Mouse (Mus musculus) CD4-positive, CD25-positive, alpha-beta regulatory T cell, adult 4 months (primary cell): ENCODE data around the gene Mterf1a. TPM values are rescaled to one million over a fixed set of nuclear protein-coding genes. Genes with fewer than 3 reads are reported as not detected.
"Not testable (repeated sequence)": the region's sequence is repeated elsewhere in the genome, so short reads cannot be mapped to it uniquely, and the experiment has no call there.

Experiments used
- ATAC-seq: one replicate; pipeline ENCODE4 v1.8.0; 2017
- polyA plus RNA-seq, 2 experiments: library from polyadenylated mRNA; unstranded; fragments of 100-300 nt; shearing (Covaris generic); gene quantifications; one replicate each; pipeline ENCODE4 v1.2.1; 2017

The Mterf1a gene
- polyA plus RNA-seq: 10 to 100 TPM; 35.8 to 44.4 TPM

DNA sequence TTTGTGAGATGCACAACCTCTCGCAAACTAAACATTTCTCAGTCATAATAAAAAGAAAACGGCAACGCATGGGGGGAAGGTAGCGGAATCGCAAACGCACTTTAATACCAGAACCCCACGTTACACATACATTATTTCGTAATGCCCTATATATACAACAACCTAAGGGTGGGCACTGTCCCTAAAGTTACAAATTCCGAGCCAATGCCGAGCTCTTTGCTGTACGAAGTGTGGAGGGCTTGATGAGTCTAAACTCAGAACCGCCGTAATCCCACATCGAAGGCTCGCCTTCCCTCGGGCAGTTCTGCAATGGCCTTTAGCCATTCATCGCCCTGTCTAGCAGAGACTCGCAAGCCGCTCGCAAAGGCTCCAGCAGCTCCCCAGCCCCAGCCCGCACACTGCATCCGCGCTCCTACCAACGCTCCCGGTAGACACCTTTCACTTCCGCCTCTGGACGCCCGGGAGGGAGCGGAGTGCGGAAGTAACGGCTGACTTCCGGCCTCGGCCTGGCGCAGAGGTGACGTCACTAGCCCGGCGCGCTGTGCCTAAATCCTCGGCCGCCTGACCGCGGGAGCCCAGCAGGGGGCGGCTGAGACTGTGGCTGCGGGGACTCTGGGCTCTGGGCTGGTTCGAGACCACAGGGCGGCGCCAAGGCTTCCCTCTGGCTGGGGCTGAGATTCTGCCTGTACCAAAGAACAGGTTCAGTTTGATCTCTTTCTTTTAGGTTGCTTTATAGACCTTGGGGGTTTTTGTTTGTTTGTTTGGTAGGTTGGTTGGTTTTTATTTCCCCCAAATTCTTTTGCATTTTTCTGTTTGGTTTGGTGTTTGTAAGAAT lies at the start of gene Mterf1a:
TSS of gene Mterf1a (minus strand) at position 475 of the 835 bp plus-strand sequence.
- peak; percentile 99 for ATAC-seq

- ATAC-seq: not testable (repeated sequence)
Measured at GRCm38 (mm10) chr5:3943169-3943568, 49.4 kb upstream of the Mterf1a start.

DNA sequence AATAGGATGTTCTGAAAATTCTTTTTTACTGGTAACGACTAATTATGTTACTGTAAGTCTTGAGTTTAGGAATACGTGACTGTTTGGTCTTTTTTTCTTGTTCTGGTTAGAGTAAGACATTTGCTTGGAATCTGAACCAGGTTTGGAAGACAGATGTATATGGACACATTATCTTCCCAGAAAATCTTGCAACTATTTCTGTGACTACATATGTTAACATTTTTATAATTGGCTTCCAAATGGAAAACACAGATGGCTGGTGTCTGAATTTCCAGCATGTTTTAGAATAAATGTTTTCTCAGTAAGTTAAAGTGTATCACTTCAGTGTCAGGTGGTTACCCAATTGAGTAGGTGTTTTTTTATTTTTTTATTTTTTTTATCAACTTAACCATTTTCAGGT lies 47.5 kb upstream of the Mterf1a start:
- ATAC-seq: no peak

- ATAC-seq: no peak
Measured at GRCm38 (mm10) chr5:3939335-3939734, 45.6 kb upstream of the Mterf1a start.

DNA sequence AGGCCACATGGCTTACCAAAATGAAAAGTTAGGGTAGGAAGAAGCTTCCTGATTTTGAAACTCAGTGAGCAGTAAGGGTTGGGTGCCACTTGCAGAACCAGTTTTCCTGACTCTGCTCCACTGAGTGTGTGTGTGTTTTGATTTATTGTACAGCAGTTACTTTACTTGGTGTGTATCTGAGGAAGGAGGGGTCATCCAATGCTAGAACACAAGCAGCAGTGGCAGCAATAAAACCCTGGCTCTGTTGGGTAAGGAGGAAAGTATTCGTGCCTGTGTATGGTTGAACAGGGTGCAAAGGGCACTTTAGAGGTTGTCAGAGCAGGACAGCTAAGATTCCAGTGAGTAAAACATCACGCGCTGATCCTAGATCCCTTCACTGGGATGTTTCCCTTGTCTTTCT lies 45.2 kb upstream of the Mterf1a start:
- no peak for ATAC-seq

DNA sequence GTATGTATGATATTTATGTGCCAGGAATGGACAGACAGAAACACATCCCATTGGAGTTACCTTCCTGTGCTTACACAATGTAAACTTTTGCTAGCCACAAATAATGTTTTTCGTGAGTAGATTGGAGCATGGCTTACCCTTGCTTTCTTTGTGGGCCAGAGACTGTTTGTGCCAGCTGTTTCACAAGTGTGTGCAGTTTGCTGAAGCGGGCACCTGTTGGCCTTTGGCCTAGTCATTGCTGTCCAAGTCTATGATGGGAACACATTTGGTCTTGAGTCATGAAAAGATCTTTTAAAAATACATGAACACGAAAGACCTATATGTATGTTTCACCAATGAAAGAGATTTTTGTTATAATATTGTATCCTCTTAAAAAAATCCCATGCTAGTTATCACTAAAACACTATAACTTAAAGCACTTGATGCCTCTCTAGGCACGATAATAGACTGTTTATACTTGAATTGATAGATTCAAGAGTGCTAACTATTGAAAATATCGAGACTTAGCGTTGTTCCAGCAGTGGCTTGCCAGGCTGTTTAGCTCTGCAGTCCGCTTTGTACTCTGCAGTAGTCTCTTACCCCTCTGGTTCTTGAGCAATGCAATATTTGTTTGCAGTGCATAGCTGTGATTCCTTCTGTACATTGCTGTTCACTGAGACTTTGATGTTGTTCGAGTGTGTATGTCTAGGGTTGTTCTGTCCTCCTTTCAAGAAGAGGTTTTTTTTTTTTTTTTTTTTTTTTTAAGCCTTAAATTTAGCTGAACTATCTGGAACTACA lies 42.2 kb upstream of the Mterf1a start:
- ATAC-seq: no peak

DNA sequence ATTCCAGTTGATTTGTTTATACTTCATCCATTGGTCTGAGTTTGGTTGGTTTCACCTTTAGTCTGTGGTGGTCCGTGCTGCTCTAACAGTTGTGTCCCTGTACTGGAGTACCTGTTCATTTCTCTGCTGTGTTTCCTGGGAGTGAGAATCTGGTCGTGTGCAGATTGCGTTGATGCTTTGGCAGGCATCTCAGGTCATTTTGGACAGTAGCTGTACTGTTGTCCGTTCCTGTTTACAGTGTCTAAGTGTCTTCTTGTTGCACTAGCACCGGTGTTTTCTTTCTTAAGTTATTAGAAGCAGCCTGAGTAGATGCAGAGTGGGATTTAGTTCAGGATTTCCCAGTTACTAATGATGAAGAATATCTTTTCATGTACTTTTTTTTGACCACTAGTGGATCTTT lies 41.5 kb upstream of the Mterf1a start:
- ATAC-seq: no peak

DNA sequence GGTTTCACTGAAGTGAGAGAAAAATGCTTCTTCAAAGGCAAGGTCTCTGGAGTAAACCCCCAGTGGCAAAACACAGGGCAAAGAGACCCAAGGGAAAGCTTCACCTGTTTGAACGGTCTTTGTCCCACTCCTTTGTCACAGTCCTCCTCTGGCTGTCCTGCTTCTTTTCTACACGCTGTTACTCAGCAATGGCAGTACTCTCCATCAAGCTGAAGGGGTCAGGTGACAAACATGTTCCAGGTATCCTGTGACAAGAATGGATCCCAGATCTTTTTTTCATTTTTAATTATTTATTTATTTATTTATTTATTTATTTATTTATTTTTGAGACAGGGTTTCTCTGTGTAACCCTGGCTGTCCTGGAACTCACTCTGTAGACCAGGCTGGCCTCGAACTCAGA lies 39.8 kb upstream of the Mterf1a start:
- ATAC-seq: no peak

DNA sequence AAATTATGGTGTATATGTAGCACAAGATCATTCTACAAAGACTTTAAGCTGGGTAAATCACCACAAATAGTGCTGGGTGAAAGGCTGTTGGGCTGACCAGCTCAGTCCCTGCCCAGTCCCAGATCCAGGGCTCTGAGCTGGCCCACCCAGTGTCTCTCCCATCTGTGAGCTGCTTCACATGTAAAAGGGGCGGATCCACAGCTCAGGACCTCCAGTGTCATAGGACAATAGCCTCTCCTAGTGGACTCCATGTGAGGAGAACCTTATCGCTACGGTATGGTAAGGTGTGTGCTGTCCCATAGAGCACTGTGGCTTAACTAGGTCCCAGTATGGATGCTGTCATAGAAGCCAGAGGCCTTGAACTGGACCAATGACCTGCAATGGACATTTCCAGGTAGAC lies 37.9 kb upstream of the Mterf1a start:
- no peak for ATAC-seq

DNA sequence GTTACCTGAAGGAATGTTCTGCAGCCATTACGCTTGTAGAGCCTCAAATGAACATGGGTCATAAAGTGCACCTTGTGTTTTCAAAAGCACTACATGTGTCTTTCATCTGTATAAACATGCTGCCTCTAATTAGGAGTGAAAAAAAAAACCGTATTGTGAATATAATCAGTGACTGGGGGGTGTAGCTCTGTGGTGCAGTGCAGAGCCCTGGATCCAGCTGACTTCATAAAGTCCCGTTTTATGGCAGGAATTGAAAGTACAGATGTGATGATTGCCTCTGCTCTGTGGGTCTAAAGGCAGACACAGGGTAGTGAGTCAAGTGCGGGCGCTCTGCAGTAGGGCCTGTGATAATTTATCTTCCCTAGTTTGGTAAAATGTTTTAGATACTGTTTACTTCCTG lies 37.0 kb upstream of the Mterf1a start:
- ATAC-seq: no peak

GRCm38 (mm10) chr5:3928690-3929046 lies 34.9 kb upstream of the Mterf1a start:
- ATAC-seq: peak; percentile 40

- peak; percentile 66 for ATAC-seq
Measured at GRCm38 (mm10) chr5:3927801-3928689, 34.3 kb upstream of the Mterf1a start, which contains the start of gene Akap9. Akap9 (plus strand) TSS chr5:3928054.

DNA sequence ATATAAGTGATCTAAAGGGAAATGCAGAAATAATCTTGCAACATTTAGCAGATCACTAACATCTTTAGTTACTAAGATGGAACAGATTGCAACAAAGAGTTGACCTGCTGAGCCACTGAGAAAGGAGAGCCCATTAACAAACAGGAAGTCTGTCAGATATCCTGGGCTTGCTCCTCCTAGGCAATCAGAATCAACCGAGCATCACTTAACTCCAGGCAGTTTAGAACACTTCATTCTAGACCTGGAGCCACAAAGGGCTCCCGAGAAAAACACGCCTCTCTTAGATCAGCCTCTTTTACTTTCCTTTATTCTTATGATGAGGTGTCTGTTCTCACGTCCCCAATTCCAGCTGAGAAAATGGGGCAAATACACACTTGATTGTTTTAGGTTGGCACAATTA lies 32.9 kb upstream of the Mterf1a start:
- ATAC-seq: no peak

- ATAC-seq: no peak
Measured at GRCm38 (mm10) chr5:3922350-3922749, 28.6 kb upstream of the Mterf1a start.

GRCm38 (mm10) chr5:3905471-3905870 lies 11.7 kb upstream of the Mterf1a start:
- ATAC-seq: no peak

- not testable (repeated sequence) for ATAC-seq
Measured at GRCm38 (mm10) chr5:3894294-3894619, 524 bp upstream of the Mterf1a start.

DNA sequence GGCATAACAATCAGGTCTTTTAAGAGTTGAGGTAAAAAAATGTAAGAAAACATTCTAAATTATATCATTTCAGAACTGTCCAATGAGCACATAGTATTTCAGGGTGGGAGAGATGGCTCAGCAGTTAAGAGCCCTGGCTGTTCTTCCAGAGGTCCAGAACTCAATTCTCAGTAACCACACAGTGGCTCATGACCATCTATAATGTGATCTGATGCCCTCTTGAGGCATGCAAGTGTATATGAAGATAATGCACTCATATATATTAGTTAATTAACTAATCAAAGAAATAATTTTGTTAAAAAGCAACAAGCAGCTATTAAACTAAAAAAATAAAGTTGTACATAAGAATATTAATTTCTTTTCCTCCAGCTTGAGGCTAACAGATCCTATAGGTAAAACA lies 4.5 kb downstream of the Mterf1a start:
- ATAC-seq: no peak

DNA sequence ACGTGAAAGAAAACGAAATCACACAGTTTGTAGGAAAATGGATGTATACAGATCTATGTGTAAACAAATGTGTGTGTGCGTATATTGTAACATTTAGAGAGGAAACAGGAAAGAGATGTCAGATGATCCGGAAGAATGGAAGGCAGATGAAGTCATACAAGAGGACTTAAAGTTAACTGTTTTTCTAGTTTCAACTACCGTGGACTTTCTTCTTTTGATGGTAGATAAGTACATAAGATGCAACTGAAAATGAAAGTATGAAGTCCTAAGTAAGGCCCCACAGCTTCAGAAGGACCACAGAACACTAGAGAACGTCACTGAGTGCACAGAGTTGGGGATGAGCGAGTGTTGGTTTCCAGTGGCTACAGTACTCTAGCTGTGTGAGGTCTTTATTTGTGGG lies 6.9 kb downstream of the Mterf1a start:
- ATAC-seq: peak; percentile 86

GRCm38 (mm10) chr5:3873485-3873884 lies 20.2 kb downstream of the Mterf1a start:
- ATAC-seq: no peak

DNA sequence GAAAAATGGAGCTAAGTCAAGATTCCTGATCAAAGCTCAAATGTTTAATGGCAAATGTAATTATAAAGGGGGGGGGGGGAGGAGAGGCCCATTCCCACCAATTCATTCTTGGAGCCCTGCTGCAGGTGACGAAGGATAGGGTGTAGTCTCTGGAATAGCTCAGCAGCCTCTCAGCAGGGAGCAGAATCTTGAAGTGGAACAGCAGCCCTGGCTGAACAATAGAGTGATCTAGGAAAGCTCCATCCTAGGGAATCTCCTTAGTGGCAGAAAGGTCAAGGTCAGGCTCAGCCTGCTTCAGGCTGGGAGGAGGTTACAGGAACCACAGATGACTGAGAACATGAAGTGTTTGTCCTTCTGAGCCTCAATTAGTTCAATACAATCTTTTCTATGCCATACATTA lies 21.4 kb downstream of the Mterf1a start:
- ATAC-seq: no peak

- ATAC-seq: no peak
Measured at GRCm38 (mm10) chr5:3870161-3870560, 23.6 kb downstream of the Mterf1a start.

DNA sequence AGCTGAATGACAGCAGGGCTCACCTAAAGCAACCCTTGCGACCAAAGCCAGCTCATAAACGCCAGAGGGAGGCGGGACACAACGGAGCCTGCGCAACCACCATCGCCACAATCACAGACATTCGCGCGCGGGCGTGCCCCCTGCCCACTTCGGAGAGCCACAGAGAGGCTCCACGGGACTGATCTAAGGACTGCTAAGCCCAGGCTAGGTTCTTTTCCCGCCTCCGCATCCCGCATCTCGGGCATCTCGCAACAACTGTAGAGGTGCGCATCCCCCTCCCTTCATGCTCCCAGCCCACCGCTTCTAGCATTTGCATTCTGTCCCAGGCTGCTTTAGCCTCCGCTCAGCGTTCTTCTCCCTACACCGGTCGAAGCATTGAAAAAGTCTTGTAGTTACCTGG lies 48.7 kb downstream of the Mterf1a start, which contains the start of gene Lrrd1:
TSS of gene Lrrd1 (plus strand) at position 148 of the 400 bp plus-strand sequence.
- no peak for ATAC-seq
